Mouse (Mus musculus) gastrocnemius, postnatal 14 days (tissue): Measurements from ENCODE around the gene Rftn1. TPM values are rescaled to one million over a fixed set of nuclear protein-coding genes. Genes with fewer than 3 reads are reported as not detected.

Experiments
- DNase-seq: peaks from one replicate; pipeline ENCODE4 v3.0.0; 2021; ENCODE audit warnings: mixed read lengths
- intact Hi-C: fragments of 180-260 bp; cut with DNase I; formaldehyde crosslinking; loops from one replicate; pipeline ENCODE4 v1.15.1; 2025; ENCODE audit warnings: low total_unique reads
- total RNA-seq, 2 experiments: library from RNA; stranded (reverse); gene quantifications; 2 replicates each; pipeline ENCODE4 v1.2.3; 2021

Gene Rftn1
- total RNA-seq, 2 experiments from 2014 or later, result 48.5 to 58.5 TPM

DNA sequence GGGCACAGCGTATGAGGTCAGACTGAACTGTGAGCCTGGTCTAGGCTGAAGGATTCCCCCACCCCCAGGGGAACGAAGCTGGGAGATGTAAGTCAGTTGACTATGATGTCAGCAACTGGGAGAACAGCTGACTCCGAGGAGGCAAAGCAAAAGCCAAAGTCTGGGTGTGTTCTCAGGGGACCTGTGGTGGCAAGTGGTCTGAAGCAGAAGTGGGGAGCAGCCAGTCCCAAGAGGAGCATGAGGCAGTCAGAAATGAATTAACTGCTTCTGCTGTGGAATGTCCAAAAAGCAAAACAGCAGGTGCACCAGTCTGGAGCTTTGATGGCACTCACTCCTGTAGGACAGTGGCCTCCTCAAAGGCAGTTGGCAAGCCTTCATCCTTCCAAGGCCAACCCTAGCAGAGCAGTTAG is 7.9 kb downstream of the Rftn1 start:
- intact Hi-C loops, result loop anchor here (10.0 kb wide), 1 partner anchor 128 kb away; no protein-coding TSS in a partner anchor
- DNase-seq, result peak; percentile 52

DNA sequence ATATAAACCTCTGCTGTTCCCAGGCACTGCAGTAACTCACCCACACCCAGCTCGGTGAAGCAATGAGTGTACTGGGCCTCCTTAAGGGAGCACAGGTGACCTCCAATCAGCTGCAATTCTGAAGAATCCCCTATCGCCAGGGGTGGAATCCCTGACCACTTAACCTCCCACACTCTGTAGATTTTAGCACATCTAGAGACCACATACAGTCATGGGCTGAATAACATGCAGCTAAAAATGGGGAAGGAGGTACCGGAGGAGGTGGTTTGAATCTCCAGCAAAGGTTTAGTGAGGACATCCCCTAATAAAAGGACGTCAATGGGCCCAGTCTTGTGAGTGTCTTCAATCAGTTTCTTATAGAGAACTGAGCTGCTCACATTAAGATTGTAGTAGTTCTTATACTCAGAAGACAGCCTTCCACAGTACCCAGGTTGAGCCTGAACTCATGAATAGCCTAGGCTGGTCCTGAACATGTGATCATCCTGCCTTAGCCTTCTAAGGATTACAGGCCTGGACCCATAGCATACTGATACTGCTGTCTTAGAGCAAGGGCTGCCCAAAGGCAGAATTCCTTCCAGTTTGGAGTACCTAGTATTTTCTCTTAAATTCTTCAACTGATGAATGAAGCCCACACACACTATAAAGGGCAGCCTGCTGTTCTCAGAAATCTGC is 9.4 kb downstream of the Rftn1 start:
- intact Hi-C loops, result loop anchor here (10.0 kb wide), 1 partner anchor 126 kb away; no protein-coding TSS in a partner anchor
- DNase-seq, result no peak

DNA sequence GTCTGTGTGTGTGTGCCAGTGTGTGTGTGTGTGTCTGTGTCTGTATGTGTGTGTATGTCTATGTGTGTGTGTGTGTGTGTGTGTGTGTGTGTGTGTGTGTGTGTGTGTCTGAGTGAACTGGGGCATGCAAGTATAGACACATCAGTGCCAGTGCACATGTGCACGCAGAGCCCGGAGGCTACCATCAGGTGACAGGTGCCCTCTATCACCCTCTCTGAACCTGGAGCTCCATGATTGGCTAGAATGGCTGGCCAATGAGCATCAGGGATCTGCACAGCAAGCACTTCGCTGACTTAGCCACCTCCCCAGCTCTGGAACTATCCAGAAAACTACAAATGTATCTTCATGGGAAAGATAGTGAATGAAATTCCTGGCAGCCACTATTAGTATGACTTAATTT is 16.7 kb downstream of the Rftn1 start:
- intact Hi-C loops, result no loop called here
- DNase-seq, result no peak

- intact Hi-C loops, result no loop called here
- DNase-seq, result no peak
Observed at GRCm38 (mm10) chr17:50173368-50173767, 17.1 kb downstream of the Rftn1 start.

DNA sequence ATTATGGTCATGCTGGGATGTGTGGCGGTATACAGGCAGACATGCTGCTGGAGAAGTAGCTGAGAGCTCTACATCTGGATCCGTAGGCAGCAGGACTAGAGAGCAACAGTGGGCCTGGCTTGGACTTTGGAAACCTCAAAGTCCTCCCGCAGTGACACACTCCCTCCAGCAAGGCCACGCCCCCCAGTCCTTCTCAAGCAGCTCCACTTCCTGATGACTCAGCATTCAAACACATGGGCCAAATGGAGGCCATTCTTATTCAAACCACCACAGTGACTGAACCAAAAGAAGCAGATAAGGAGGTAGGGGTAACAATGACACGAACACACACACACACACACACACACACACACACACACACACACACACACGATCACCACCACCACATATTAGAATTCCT is 17.7 kb downstream of the Rftn1 start:
- intact Hi-C loops, result no loop called here
- DNase-seq, result no peak

DNA sequence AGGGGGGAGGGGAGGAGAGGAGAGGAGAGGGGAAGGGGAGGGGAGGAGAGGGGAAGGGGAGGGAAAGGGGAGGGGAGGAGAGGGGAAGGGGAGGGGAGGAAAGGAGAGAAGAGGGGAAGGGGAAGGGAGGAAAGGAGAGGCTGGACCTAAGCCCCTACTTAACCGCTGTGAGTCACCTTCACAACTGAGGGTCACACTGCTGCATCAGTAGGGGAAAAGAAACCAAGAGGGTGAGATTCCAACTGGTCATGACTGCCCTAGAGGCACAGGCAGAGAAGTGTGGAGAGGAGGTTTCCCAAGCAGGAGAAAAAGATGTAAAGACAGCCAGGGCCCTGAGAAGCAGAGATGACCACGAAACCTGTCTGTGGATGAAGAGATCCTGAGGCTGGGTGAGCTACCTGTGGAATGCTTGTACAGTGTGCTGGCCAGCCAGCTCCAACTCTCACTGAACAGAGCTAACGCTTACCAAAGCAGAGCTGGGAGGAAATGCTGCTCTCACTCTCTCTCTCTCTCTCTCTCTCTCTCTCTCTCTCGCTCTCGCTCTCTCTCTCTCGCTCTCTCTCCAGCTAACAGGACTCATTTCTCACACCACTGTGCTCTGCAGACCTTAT is 19.4 kb downstream of the Rftn1 start:
- DNase-seq, result no peak
- intact Hi-C loops, result no loop called here

DNA sequence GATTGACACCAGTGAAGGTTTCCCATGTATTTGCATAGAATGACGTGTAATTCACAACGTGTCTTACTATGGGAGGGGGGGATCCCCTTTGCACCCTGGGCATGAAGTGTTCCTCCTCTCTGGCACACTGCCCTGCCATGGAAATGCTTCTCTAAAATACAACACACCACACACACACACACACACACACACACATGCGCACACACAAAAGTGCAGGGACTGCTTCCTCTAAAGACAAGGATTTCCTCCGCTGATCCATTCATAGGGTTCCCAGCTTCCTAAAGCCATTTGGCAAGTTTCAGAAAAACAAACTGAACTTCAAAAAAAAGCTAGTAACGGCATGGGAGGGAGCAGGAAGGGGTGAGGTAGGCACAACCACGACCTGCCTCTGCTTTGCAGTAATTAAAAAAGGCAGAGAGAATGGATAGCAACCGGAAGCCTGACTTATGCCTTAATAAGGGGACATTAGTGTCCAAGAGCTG is 20.5 kb downstream of the Rftn1 start:
- intact Hi-C loops, result no loop called here
- DNase-seq, result peak; percentile 38

GRCm38 (mm10) chr17:50160904-50161805 is 29.3 kb downstream of the Rftn1 start:
- intact Hi-C loops, result no loop called here
- no peak for DNase-seq

- intact Hi-C loops, result no loop called here
- no peak for DNase-seq
Observed at GRCm38 (mm10) chr17:50160357-50160756, 30.1 kb downstream of the Rftn1 start.

- intact Hi-C loops, result no loop called here
- DNase-seq, result no peak
Observed at GRCm38 (mm10) chr17:50159816-50160215, 30.7 kb downstream of the Rftn1 start.

- no peak for DNase-seq
- intact Hi-C loops, result no loop called here
Observed at GRCm38 (mm10) chr17:50158565-50158964, 31.9 kb downstream of the Rftn1 start.

DNA sequence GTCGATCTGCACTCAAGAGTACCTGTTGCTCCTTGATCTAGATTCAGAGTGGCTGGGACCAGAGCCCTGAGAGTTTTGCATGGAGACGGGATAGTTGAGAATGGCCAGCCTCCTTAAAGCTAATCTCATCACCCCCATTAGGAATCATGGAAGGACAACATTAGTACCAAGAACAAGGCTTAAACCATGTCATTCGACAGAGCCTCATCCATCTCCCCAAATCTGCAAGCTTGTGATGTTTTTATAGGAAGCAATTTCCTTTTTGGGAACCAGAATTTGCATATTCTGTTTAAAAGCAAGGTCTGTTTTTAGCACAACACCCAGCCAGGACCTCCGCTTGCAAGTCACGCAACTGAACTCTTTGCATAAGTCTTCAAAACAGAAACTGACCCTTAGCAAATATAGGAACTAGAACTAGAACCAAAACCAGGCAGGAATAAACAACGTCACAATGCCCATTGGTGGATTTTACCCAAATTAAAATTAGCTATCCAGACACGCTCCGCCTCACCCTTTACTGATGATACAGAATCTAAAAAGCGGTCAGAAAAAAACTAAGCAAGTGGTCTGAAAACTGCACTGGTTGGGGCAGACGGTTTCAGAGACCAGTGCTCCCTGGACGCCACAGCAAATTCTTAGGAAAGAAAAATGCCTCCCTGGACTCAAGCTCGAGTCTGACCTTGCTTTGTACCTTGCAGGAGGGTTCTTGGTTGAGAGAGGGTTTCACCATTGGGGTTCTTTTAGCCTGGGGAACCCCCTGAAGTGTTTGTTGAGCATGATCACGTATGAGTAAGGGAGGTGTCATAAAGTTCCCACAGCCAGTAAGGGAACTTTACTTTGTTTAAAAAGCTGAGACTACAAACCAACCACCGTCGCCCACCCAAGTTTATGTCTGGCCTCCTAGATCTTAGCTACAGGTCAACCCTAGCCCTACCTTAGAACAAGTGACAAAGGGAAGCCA is 33.0 kb downstream of the Rftn1 start:
- DNase-seq, result no peak

DNA sequence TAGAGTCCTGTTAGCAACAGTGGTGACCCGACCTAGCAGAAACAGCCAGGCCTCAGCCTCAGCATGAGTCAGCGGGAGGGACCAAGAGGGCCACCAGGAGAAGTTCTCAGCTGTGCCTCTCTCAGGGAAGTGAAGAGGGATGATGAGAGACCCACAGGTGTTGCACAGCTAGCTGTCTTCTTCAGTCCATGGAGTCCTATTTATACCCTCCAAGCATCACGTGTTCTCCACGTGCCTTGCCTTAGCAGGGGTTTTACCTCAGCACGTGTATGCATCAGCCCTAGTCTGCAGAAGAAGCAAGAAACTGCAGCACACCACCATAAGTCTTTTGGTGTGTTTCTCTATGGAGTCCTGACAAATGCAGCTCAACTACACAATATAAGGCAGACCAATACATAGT is 38.4 kb downstream of the Rftn1 start:
- DNase-seq, result no peak
- intact Hi-C loops, result no loop called here

More for the DNA sequence above, 33.0 kb downstream of the Rftn1 start:
- intact Hi-C loops, result no loop called here

DNA sequence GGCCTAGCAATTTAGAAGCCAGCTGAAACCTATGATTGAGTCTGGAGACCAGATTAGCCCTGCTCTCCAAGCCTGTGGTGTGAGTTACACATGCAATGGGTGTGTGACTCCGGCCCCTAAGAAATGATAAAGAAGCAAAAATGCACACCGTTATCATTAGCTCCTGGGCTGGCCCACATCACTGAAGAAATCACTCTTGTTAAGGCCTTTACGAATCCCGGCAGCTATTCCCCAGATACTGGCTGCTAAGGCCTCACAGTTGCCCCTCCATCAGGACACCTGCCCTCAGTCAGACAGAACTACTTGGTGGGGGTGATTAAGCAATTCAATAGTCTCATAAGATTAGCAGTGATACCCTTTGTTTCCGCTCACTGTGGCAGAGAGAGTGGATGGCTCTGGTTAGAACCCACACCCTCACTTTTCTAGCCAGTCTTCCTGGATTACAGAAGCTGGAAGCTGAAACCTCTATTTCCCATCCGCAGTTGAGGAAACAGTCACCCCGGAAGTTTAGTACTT is 39.2 kb downstream of the Rftn1 start:
- intact Hi-C loops, result no loop called here
- DNase-seq, result no peak

DNA sequence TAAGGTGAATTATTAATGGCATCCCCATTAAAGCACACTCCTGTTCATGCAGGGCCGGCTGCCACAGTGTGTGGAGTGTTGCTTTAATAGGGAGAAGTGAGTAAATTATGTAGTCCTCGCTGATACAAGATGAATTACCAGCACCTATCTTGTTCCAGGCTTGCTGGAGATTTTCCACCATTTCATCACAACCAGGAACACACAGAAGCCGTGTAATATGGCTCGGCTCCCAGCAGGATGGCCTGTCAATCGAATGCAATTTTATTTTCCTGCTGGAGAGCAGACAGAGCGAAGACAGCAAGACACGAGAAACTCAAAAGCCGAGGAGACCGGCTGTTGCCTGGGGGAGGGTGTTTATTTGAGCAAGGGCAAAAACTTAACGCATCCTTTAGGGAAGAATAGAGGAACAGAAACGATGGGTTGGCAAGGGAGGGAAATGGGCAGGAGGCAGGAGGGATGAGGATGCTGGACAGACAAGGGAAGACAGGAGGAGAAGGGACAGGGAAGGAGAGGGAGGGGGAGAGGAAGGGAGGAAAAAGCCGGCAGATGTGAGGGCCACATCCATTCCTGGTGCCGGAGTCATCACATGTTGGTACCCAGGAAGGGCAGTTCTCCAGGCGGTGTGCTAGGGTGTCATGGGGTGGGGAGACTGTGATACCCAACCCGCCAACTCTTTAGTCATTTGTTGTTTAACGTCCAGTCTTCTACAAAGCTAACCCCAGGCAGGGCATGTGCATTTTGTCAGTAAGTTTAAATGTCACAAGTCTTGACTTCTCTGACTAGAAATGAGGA is 39.9 kb downstream of the Rftn1 start:
- no peak for DNase-seq
- intact Hi-C loops, result no loop called here

- no peak for DNase-seq
- intact Hi-C loops, result no loop called here
Observed at GRCm38 (mm10) chr17:50149690-50150210, 40.7 kb downstream of the Rftn1 start.

DNA sequence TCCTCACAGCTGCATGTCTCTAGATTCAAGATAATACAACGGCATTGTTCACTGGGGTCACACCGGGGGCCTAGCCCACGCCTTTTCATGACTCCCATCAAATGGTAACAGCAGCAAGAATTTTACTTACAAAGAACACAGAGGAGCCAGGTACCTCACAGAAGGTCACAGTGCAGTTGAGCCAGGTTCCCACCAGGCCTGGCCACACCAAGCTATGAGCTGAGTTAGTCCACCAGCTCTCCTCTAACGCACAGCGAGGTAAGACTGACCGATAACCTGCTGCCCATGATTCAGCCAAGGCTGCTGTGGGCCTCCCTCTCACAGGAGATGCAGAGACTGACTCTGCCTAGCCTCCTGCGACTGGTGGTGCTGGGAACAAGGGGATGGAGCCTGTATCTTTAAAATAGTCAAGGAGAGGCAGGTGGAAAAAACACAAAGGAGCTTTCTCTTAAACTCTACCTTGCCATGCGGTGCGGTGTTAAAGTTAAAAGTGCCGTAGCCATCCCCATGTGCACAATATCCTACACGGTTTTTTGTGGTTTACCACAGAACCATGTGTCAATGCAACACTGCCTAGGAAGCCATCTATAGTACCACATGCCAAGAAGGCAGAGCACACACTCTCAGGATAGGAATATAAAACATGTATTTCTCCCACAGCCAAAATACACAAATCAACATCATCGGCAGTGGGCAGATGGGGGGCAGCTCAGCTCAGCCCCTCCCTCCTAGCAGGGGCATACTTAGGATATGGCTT is 42.5 kb downstream of the Rftn1 start:
- intact Hi-C loops, result no loop called here
- no peak for DNase-seq
